Mouse (Mus musculus): ENCODE data around the gene St3gal4.

St3gal4 gene

GRCm38 (mm10) chr9:35105884-35106880, 12.9 kb downstream of the St3gal4 start:
- DNase-seq (ENCODE audit: low spot score in 2 of 2): peak in 1 of 2 experiments; percentile 4

DNA sequence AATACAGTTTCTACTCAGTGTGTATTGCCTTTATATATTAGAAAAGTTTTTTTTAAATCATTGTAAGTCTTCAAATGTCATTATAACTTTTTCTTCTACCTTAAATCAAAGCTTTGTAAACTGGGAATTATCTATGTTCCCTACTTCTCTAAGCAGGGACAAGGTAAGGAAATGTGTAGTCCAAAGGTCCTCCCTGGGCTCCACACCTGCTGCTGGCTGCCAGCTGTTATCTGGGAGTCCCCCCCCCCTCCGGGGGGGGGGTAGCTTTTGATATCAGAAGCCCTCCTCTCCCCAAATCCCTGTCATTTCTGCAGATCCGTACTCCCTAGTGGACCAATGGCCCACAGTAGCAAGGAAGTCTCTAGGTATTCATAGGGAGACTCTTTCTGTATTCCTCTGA, 13.6 kb downstream of the St3gal4 start:
- DNase-seq (ENCODE audit: low spot score in 2 of 2): no peak

- no peak for DNase-seq (ENCODE audit: low spot score in 2 of 2)
These were observed 14.4 kb downstream of the St3gal4 start for GRCm38 (mm10) chr9:35104711-35105110.

DNA sequence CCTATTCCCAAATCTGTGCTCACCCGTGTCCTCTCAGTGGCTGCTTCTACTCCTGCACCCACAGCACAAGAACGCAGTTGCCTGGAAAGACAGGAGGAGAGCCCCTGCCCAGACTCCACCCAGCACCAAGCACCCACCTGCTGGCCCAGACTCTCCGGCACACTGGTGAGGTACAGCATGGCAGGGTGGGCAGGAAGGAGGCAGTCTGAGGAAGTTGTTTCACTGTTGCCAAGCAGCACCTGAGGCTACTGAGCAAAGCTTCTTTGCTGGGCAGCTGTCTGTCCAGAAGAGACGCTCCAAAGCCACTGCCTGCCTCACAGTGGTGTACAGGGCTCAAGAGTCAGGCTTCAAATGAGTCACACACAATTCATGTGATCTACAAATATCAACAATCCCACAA, 20.3 kb downstream of the St3gal4 start:
- peak in 1 of 2 experiments; percentile 4 for DNase-seq (ENCODE audit: low spot score in 2 of 2)

- DNase-seq (ENCODE audit: low spot score in 2 of 2): no peak
These were observed 21.2 kb downstream of the St3gal4 start for GRCm38 (mm10) chr9:35097901-35098300.

GRCm38 (mm10) chr9:35095726-35096125, 23.3 kb downstream of the St3gal4 start:
- DNase-seq (ENCODE audit: low spot score in 2 of 2): no peak

DNA sequence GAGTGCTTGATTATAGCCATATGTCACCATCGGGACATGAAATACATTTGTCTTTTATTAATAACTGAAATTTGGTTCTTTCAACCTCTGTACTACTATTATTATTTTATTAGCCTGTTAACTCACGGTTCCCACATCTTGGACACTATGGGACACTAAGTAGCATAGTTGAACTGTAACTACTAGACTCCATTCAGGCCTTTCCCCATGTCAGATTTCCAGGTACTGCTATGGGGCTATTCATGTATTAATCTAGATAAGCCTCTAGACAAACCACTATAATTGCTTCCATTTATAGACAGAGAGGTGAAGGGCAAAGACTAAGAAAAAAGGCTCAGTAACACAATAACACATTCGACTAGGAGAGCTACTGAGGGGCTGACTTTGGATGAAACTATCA, 25.7 kb downstream of the St3gal4 start:
- no peak for DNase-seq (ENCODE audit: low spot score in 2 of 2)

DNA sequence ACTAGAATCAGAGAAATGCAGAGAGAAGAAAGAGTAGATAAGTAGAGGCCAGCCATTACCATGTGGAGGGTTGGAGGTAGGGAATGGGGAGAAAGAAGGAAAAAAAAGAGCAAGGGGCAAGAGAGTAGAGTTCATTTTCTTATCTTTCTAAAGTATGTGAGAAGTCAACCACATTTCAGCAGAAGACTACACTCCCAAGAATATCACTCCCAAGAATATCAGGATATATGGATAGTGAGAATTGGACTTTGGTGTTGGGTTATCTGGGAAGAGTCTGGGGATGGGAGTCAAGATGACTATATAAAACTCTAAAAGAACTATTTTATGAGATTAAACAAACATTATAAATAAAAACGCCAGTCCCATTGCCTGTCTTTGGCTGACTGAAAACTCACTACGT, 26.2 kb downstream of the St3gal4 start:
- DNase-seq (ENCODE audit: low spot score in 2 of 2): no peak

GRCm38 (mm10) chr9:35061446-35061845, 57.6 kb downstream of the St3gal4 start:
- DNase-seq (ENCODE audit: low spot score in 2 of 2): peak in 1 of 2 experiments; percentile 3

- DNase-seq (ENCODE audit: low spot score in 2 of 2): peak in 1 of 2 experiments; percentile 1
These were observed 59.2 kb downstream of the St3gal4 start for GRCm38 (mm10) chr9:35059881-35060280.

GRCm38 (mm10) chr9:35058596-35059354, 60.3 kb downstream of the St3gal4 start:
- peak in 1 of 2 experiments; percentile 1 for DNase-seq (ENCODE audit: low spot score in 2 of 2)

GRCm38 (mm10) chr9:35058186-35058585, 60.9 kb downstream of the St3gal4 start:
- DNase-seq (ENCODE audit: low spot score in 2 of 2): no peak

- DNase-seq (ENCODE audit: low spot score in 2 of 2): peak in 1 of 2 experiments; percentile 1
These were observed 61.4 kb downstream of the St3gal4 start for GRCm38 (mm10) chr9:35057631-35058030.

DNA sequence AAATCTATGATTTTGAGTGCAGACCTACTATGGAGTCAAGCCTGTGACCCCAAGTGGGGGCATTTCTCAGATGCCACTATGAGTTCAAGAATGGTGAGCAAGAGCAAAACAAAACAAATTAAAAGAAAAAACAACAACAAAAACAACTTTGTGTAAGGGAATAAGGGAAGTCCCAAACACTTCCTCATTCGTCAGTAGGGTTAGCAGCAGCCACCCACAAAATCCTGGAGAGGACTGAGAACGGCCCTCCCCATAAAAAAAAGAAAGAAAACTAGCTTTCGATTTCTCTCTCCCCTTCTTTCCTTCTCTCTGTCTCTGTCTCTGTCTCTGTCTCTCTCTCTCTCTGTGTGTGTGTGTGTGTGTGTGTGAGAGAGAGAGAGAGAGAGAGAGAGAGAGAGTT, 62.5 kb downstream of the St3gal4 start:
- no peak for DNase-seq (ENCODE audit: low spot score in 2 of 2)

- DNase-seq (ENCODE audit: low spot score in 2 of 2): peak in 1 of 2 experiments; percentile 2
These were observed 63.3 kb downstream of the St3gal4 start for GRCm38 (mm10) chr9:35055528-35056330.

DNA sequence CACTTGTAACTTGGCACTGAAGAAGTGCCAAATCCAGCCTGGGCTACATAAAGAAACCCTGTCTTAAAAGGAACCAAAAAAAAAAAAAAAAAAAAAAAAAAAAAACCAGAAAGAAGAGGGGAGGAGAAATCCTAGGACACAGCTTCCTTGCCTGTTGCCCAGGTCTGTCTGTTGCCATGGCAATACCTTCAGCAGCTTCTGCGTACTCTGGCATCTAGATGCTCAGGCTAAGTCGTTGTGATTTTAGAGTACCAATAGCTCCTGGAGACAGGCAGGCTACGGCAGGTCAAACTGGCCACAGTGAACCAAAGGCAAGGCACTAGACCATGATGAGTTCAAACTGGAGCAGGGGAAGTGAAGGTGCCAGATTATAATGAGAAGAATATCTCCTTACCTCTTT, 65.4 kb downstream of the St3gal4 start:
- DNase-seq (ENCODE audit: low spot score in 2 of 2): peak in 1 of 2 experiments; percentile 3

DNA sequence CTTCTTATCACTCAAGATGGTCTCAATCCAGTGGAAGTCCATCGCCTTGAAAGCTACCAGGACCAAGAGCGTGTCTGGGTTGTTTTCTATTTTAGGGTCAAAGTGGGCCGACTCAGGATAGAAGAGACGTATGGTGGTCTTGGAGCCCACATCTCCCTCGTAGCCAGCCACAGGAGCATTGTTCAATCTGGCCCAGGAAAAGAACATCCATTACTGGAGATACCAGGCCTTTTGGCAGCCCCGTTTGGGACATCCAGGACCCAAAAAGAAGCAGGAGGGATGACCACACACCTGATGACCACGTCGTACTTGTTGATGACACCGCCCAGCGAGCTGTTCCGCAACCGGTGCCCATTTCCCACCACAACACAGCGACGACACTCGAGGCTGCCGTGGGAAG, 66.0 kb downstream of the St3gal4 start:
- peak in 1 of 2 experiments; percentile 4 for DNase-seq (ENCODE audit: low spot score in 2 of 2)

GRCm38 (mm10) chr9:35052671-35053070, 66.4 kb downstream of the St3gal4 start:
- DNase-seq (ENCODE audit: low spot score in 2 of 2): peak in 1 of 2 experiments; percentile 1

DNA sequence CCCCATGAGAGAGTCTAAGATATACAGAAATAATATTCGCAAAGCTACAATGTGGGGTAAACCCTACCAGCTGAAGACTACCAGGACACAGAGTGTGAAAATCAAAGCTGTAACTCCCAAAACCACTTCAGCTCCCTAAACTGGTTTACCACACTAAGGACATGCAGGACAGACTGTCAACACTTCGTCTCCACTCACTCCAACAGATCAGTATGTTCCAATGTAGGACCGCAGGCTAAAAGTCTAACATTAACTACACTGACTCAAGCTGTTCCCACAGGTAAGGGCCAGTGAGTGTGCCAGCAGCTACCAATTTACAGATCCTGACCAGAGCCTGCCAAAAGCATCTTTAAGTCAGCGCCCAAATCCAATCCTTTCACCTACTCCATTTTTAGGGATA, 67.4 kb downstream of the St3gal4 start:
- DNase-seq (ENCODE audit: low spot score in 2 of 2): peak in 1 of 2 experiments; percentile 0

DNA sequence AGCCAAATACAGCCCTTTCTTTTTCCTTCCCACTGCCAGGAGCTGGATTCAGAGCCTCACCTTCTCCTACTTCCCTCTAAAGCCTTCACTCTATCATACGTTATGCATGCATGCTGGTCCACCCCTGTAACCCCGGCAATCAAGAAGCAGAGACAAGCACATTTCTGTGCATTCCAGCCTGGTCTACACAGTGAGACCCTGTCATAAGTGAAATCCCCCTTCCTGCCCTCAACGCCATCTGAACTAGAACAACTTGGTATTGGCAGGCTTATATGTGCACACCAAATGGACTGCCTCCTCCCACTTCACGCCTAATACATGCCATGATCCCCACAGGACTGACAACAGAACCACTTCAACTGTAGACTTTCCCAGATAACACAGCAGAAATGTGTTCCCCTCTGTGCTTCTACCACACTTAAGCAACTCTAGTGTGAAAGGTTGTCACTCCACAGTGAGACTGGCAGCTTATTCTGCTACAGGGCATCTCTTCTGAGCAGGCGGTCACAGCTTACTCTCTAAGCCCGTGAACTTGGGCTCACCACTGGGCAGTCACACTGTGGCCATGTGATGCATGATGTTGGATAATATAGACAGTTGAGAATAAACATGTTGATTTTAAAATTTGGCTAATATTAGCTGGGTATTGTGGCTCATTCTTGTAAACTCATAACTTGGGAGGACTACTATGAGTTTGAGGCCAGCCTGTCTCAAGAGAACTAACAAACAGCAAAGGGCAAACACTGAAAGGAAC, 68.2 kb downstream of the St3gal4 start:
- peak in 1 of 2 experiments; percentile 2 for DNase-seq (ENCODE audit: low spot score in 2 of 2)

Data from frontal cortex, postnatal 10 days (tissue).